Mouse (Mus musculus) layer of hippocampus, adult 18-20 months (tissue): ENCODE results near the gene Dmrtc1c1. TPM values are rescaled to one million over a fixed set of nuclear protein-coding genes. Genes with fewer than 3 reads are reported as not detected.
"Not testable (repeated sequence)": the region's sequence is repeated elsewhere in the genome, so short reads cannot be mapped to it uniquely, and the experiment has no call there.

Source experiments
- DNase-seq, 2 experiments: peaks; one replicate each; pipeline ENCODE4 v3.0.0; 2022; ENCODE audit warnings: low spot score in 2 of 2
- long read RNA-seq: library from polyadenylated mRNA; stranded (forward); transcript quantifications from one replicate; pipeline ENCODE4 v2.0.0, GENCODE M21; 2021
- total RNA-seq, 2 experiments: library from RNA; stranded (reverse); gene quantifications; 2 replicates each; pipeline ENCODE4 v1.2.3; 2021

The Dmrtc1c1 gene
- total RNA-seq, result not detected
- long read RNA-seq, result 0 reads

DNA sequence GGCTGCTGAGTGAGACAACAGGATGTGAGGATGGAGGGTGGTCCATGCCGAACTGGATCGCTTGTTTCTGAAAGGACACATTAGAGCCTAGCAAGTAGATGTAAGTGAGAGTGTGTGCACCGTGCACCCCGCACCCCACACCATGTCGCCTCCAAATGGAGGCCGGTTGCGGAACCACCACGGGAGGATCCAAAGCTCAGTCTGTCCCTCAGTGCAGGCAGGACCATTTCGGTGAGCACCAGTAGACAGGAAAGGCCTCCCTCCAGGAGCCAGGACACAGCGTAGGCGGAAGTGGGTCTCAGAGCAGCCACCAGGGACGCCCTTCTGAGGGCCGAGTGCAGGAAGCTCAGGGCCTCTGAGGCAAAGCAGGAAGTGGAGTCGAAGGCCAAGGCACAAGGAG, at the start of gene Dmrtc1c1:
TSS of gene Dmrtc1c1 (plus strand) at position 301 of the 400 bp plus-strand sequence.
- DNase-seq, result not testable (repeated sequence)

DNA sequence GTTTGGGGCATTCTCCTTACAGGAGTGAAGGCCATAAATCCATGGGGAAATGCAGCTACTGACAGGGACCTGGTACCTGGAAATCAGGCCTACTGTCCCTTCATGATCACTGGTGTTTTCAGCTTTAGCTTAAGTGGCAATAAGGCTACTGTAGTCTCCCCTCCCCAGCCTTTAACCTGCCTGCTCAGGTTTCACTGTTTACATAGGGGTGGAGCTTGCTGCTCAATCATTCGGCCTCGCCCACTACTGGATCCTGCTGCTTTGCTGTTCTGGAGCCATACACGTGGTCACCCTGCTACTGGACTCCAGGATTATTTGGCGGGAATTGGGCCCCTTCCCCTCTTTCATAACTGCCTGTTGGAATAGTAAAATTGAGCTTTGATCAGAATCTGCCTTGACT, 36.9 kb upstream of the Dmrtc1c1 start:
- DNase-seq, result no peak

DNA sequence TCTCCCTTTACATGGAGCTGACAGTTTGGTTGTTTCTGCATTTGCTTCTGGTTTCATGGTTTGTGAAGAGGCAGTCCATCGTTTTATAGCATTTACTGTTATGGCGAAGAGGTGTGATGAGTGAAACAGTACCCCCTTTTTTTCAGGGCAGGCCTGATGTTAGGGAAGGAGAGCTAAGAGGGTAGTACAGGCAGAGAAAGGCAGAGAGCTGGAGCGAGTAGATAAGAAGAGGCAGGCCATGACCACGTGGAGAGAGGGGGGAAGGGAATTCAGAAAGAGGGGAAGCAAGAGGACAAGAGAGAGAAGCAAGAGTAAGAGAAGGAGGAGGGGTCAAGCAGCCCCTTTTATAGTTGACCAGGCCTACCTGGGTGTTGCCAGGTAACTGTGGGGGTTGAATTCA, 9.5 kb downstream of the Dmrtc1c1 start:
- DNase-seq, result no peak

DNA sequence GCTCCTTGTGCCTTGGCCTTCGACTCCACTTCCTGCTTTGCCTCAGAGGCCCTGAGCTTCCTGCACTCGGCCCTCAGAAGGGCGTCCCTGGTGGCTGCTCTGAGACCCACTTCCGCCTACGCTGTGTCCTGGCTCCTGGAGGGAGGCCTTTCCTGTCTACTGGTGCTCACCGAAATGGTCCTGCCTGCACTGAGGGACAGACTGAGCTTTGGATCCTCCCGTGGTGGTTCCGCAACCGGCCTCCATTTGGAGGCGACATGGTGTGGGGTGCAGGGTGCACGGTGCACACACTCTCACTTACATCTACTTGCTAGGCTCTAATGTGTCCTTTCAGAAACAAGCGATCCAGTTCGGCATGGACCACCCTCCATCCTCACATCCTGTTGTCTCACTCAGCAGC, 51.8 kb downstream of the Dmrtc1c1 start, which contains the start of gene Dmrtc1c2:
TSS of gene Dmrtc1c2 (minus strand) at position 101 of the 400 bp plus-strand sequence.
- DNase-seq, result not testable (repeated sequence)

Other genes starting within 250 kb of the Dmrtc1c1 start
- 10 to 100 TPM; 22.3 to 24.3 TPM for gene Phka1, start 158.7 kb upstream of the Dmrtc1c1 start, total RNA-seq
- gene Gm3880, start 116.0 kb upstream of the Dmrtc1c1 start, total RNA-seq, result not detected
- gene Gm9112, start 95.3 kb upstream of the Dmrtc1c1 start, total RNA-seq, result not detected
- not detected for gene Dmrtc1b, start 95.1 kb upstream of the Dmrtc1c1 start, total RNA-seq
- not detected for gene Dmrtc1c2, start 51.7 kb downstream of the Dmrtc1c1 start, total RNA-seq
- not detected for gene 1700031F05Rik, start 65.0 kb downstream of the Dmrtc1c1 start, total RNA-seq
- 1 to 10 TPM; 5.7 to 7.0 TPM for gene Dmrtc1a, start 105.7 kb downstream of the Dmrtc1c1 start, total RNA-seq
- gene 1700011M02Rik, start 105.9 kb downstream of the Dmrtc1c1 start, total RNA-seq, result not detected
- gene 1700018G05Rik, start 125.4 kb downstream of the Dmrtc1c1 start, total RNA-seq, result not detected